Mouse (Mus musculus): ENCODE measurements around the gene Hacd1.

DNA sequence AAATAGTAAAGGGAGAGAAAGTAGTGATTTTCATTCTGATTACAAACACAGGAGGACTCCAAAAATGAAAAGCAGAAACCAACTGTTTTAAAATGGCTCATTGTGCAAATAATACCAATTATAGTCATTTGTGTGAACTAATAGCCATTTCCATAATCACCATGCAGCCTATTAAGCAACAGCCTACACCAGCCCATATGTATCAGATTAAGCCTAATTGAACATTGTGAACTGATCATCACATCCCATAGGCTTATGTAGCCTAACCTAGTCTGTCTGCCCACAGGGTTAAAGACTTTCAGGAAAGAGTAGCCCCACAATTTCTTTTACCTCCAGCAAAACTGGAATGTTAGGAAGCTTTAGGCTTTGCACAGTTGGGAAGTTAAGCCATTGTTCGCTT, 125.2 kb downstream of the Hacd1 start:
- TF ChIP-seq CTCF (IDR thresholded peaks at IDR 0.05; ENCODE audit: control insufficient read depth, insufficient read depth, insufficient read length): no peak
- no peak for TF ChIP-seq USF1 (IDR thresholded peaks at IDR 0.05; ENCODE audit: low read depth)
- no peak for TF ChIP-seq FOSL1 (IDR thresholded peaks at IDR 0.05; ENCODE audit: insufficient read depth, low read length, poor library complexity, severe bottlenecking)
- TF ChIP-seq CEBPB (IDR thresholded peaks at IDR 0.05; ENCODE audit: low read depth): no peak
- TF ChIP-seq MAX (IDR thresholded peaks at IDR 0.05): no peak
- TF ChIP-seq MYOD1 (IDR thresholded peaks at IDR 0.05; ENCODE audit: control insufficient read depth, insufficient read length, low read depth): no peak

Measured in C2C12 (cell line).